Mouse (Mus musculus) embryonic facial prominence, embryonic 13.5 days (tissue): ENCODE results near the gene 1700020L24Rik. TPM values are rescaled to one million over a fixed set of nuclear protein-coding genes. Genes with fewer than 3 reads are reported as not detected.
A peak's percentile ranks its signal among the peaks of the same experiment; 100 is the strongest.

Experiments used
- ATAC-seq: fragments of 200-750 bp; cut with Nextera tagmentation; 2 replicates; pipeline ENCODE4 v1.8.0; 2017; ENCODE audit warnings: low read depth; ENCODE audit not compliant: insufficient number of reproducible peaks, insufficient read depth, low FRiP score, low TSS enrichment
- H3K27ac ChIP-seq: fragments of 300-500 bp; sonication (generic); 2 replicates; pipeline ENCODE4 v1.5.1; 2015; ENCODE audit warnings: moderate library complexity, mild to moderate bottlenecking, inconsistent platforms
- H3K27me3 ChIP-seq: fragments of 300-500 bp; sonication (generic); 2 replicates; pipeline ENCODE4 v1.6.1; 2015; ENCODE audit warnings: mild to moderate bottlenecking, inconsistent platforms
- H3K36me3 ChIP-seq: fragments of 300-500 bp; sonication (generic); 2 replicates; pipeline ENCODE4 v1.6.1; 2015; ENCODE audit warnings: mild to moderate bottlenecking, inconsistent platforms
- H3K4me1 ChIP-seq: fragments of 300-500 bp; sonication (generic); 2 replicates; pipeline ENCODE4 v1.6.1; 2015; ENCODE audit warnings: inconsistent platforms
- H3K4me2 ChIP-seq: fragments of 300-500 bp; sonication (generic); 2 replicates; pipeline ENCODE4 v1.6.1; 2015; ENCODE audit warnings: moderate library complexity, mild to moderate bottlenecking, inconsistent platforms
- H3K4me3 ChIP-seq: fragments of 300-500 bp; sonication (generic); 2 replicates; pipeline ENCODE4 v1.5.1; 2015; ENCODE audit warnings: mild to moderate bottlenecking, inconsistent platforms
- H3K9ac ChIP-seq: fragments of 300-500 bp; sonication (generic); 2 replicates; pipeline ENCODE4 v1.6.1; 2015; ENCODE audit warnings: mild to moderate bottlenecking, inconsistent platforms
- H3K9me3 ChIP-seq: fragments of 300-500 bp; sonication (generic); 2 replicates; pipeline ENCODE4 v1.6.1; 2016; ENCODE audit warnings: inconsistent platforms
- WGBS: fragments of 180-500 bp; shearing (Covaris S2); methylation state at CpG from one replicate; pipeline ENCODE4 v1.1.7; 2015; ENCODE audit warnings: mixed read lengths; 5-methylcytosine and 5-hydroxymethylcytosine counted together
- polyA plus RNA-seq: library from polyadenylated mRNA; unstranded; fragments of >200 nt; fragmentation: Nextera tagmentation; extraction: Ambion mirVana; gene quantifications from 2 replicates; pipeline ENCODE4 v1.2.1, GENCODE M21; 2015

Gene 1700020L24Rik
- polyA plus RNA-seq, result 0.32 and 0.76 TPM in 2 replicates

GRCm38 (mm10) chr11:83437377-83437776 is at the start of gene 1700020L24Rik:
1700020L24Rik (plus strand) TSS chr11:83437677.
- no peak for ATAC-seq
- H3K4me2 ChIP-seq, result no peak within 1 kb of the TSS
- peaks cover 26% of the 10 kb centered on the region for H3K27me3 ChIP-seq
- H3K27ac ChIP-seq, result no peak within 1 kb of the TSS
- H3K4me1 ChIP-seq, result no peaks in the 10 kb centered on the region
- WGBS, result 87% methylated on average over 1 of the region's 1 CpGs
- H3K36me3 ChIP-seq, result no peaks in the 10 kb centered on the region
- no peak within 1 kb of the TSS for H3K9ac ChIP-seq
- no peak within 1 kb of the TSS for H3K4me3 ChIP-seq
- no peaks in the 10 kb centered on the region for H3K9me3 ChIP-seq

GRCm38 (mm10) chr11:83393062-83393461 is 44.4 kb upstream of the 1700020L24Rik start:
- H3K9ac ChIP-seq, result no peak overlapping the region
- no peak overlapping the region for H3K27ac ChIP-seq
- WGBS, result 89% methylated on average over 4 of the region's 4 CpGs
- no peaks in the 10 kb centered on the region for H3K4me1 ChIP-seq
- H3K27me3 ChIP-seq, result no peaks in the 10 kb centered on the region
- H3K4me2 ChIP-seq, result no peak overlapping the region
- H3K9me3 ChIP-seq, result no peaks in the 10 kb centered on the region
- H3K36me3 ChIP-seq, result peaks cover 55% of the 10 kb centered on the region
- no peak for ATAC-seq
- no peak overlapping the region for H3K4me3 ChIP-seq

GRCm38 (mm10) chr11:83394802-83395439 is 42.6 kb upstream of the 1700020L24Rik start:
- Histone ChIP-seq H3K4me2 (no peak overlapping the region), H3K27ac (no peak overlapping the region), H3K27me3 (no peaks in the 10 kb centered on the region), H3K9ac (no peak overlapping the region), H3K36me3 (peaks cover 64% of the 10 kb centered on the region), H3K4me3 (no peak overlapping the region), H3K9me3 (no peaks in the 10 kb centered on the region), H3K4me1 (no peaks in the 10 kb centered on the region)
- ATAC-seq, result no peak
- WGBS, result 44% methylated on average over 6 of the region's 6 CpGs

GRCm38 (mm10) chr11:83397626-83398025 is 39.9 kb upstream of the 1700020L24Rik start:
- no peak for ATAC-seq
- H3K36me3 ChIP-seq, result peaks cover 50% of the 10 kb centered on the region
- no peak overlapping the region for H3K27ac ChIP-seq
- H3K9ac ChIP-seq, result no peak overlapping the region
- H3K9me3 ChIP-seq, result no peaks in the 10 kb centered on the region
- H3K27me3 ChIP-seq, result no peaks in the 10 kb centered on the region
- no peaks in the 10 kb centered on the region for H3K4me1 ChIP-seq
- 89% methylated on average over 7 of the region's 7 CpGs for WGBS
- no peak overlapping the region for H3K4me3 ChIP-seq
- H3K4me2 ChIP-seq, result no peak overlapping the region

GRCm38 (mm10) chr11:83398724-83399123 is 38.8 kb upstream of the 1700020L24Rik start:
- Histone ChIP-seq H3K4me3 (no peak overlapping the region), H3K9me3 (no peaks in the 10 kb centered on the region), H3K4me2 (no peak overlapping the region), H3K9ac (no peak overlapping the region), H3K36me3 (peaks cover 53% of the 10 kb centered on the region), H3K27me3 (no peaks in the 10 kb centered on the region), H3K4me1 (no peaks in the 10 kb centered on the region), H3K27ac (no peak overlapping the region)
- 80% methylated on average over 5 of the region's 5 CpGs for WGBS
- no peak for ATAC-seq

GRCm38 (mm10) chr11:83403787-83404186 is 33.7 kb upstream of the 1700020L24Rik start:
- no peaks in the 10 kb centered on the region for H3K4me1 ChIP-seq
- no peak overlapping the region for H3K9ac ChIP-seq
- no peak overlapping the region for H3K4me2 ChIP-seq
- H3K4me3 ChIP-seq, result no peak overlapping the region
- 87% methylated on average over 7 of the region's 7 CpGs for WGBS
- no peak for ATAC-seq
- no peaks in the 10 kb centered on the region for H3K9me3 ChIP-seq
- H3K27ac ChIP-seq, result no peak overlapping the region
- peaks cover 31% of the 10 kb centered on the region for H3K36me3 ChIP-seq
- peaks cover 3% of the 10 kb centered on the region; the same call in 1 of the 2 replicates for H3K27me3 ChIP-seq

- Histone ChIP-seq H3K9me3 (no peaks in the 10 kb centered on the region), H3K27me3 (peaks cover 16% of the 10 kb centered on the region), H3K36me3 (peaks cover 21% of the 10 kb centered on the region), H3K27ac (no peak overlapping the region), H3K4me3 (no peak overlapping the region), H3K4me2 (no peak overlapping the region), H3K4me1 (peaks cover 8% of the 10 kb centered on the region; the same call in 1 of the 2 replicates), H3K9ac (no peak overlapping the region)
- WGBS, result 57% methylated on average over 3 of the region's 3 CpGs
- ATAC-seq, result no peak
Measured at GRCm38 (mm10) chr11:83406391-83406790, 31.1 kb upstream of the 1700020L24Rik start.

- no peak overlapping the region for H3K4me2 ChIP-seq
- peaks cover 20% of the 10 kb centered on the region for H3K27me3 ChIP-seq
- peaks cover 8% of the 10 kb centered on the region; the same call in 1 of the 2 replicates for H3K4me1 ChIP-seq
- WGBS, result 31% methylated on average over 8 of the region's 8 CpGs
- no peak overlapping the region for H3K27ac ChIP-seq
- H3K9ac ChIP-seq, result no peak overlapping the region
- no peak for ATAC-seq
- H3K4me3 ChIP-seq, result no peak overlapping the region
- no peaks in the 10 kb centered on the region for H3K9me3 ChIP-seq
- H3K36me3 ChIP-seq, result peaks cover 9% of the 10 kb centered on the region
Measured at GRCm38 (mm10) chr11:83408242-83408641, 29.2 kb upstream of the 1700020L24Rik start.

- ATAC-seq, result peak; percentile 45; the same call in 1 of the 2 replicates
- no peak within 1 kb of the TSS for H3K27ac ChIP-seq
Measured at GRCm38 (mm10) chr11:83409087-83409754, 28.3 kb upstream of the 1700020L24Rik start, which contains the start of gene Rasl10b. Rasl10b (plus strand) TSS chr11:83409137.

GRCm38 (mm10) chr11:83409792-83410291 is 27.6 kb upstream of the 1700020L24Rik start:
- H3K36me3 ChIP-seq, result no peaks in the 10 kb centered on the region
- 0% methylated on average over 21 of the region's 40 CpGs for WGBS
- peak overlapping the region; percentile 84 for H3K9ac ChIP-seq
- H3K4me1 ChIP-seq, result peaks cover 8% of the 10 kb centered on the region; the same call in 1 of the 2 replicates
- H3K4me2 ChIP-seq, result peak overlapping the region; percentile 93
- H3K4me3 ChIP-seq, result peak overlapping the region; percentile 83
- ATAC-seq, result peak; percentile 35; the same call in 1 of the 2 replicates
- H3K9me3 ChIP-seq, result no peaks in the 10 kb centered on the region
- no peak overlapping the region for H3K27ac ChIP-seq
- peaks cover 20% of the 10 kb centered on the region for H3K27me3 ChIP-seq

More at GRCm38 (mm10) chr11:83409087-83409754, 28.3 kb upstream of the 1700020L24Rik start, which contains the start of gene Rasl10b:
- Histone ChIP-seq H3K4me2 (peak within 1 kb of the TSS; percentile 93), H3K9me3 (no peaks in the 10 kb centered on the region), H3K36me3 (no peaks in the 10 kb centered on the region), H3K27me3 (peaks cover 20% of the 10 kb centered on the region), H3K4me1 (peaks cover 8% of the 10 kb centered on the region; the same call in 1 of the 2 replicates), H3K4me3 (peak within 1 kb of the TSS; percentile 83), H3K9ac (peak within 1 kb of the TSS; percentile 84)
- WGBS, result 2% methylated on average over 33 of the region's 44 CpGs

- peak overlapping the region; percentile 84; the same call in 1 of the 2 replicates for H3K9ac ChIP-seq
Measured at GRCm38 (mm10) chr11:83410510-83410909, 27.0 kb upstream of the 1700020L24Rik start.

More at GRCm38 (mm10) chr11:83410510-83410909, 27.0 kb upstream of the 1700020L24Rik start:
- H3K4me2 ChIP-seq, result peak overlapping the region; percentile 93
- WGBS, result 38% methylated on average over 6 of the region's 6 CpGs
- no peak overlapping the region for H3K27ac ChIP-seq
- H3K27me3 ChIP-seq, result peaks cover 20% of the 10 kb centered on the region
- H3K4me3 ChIP-seq, result peak overlapping the region; percentile 83
- H3K4me1 ChIP-seq, result peaks cover 8% of the 10 kb centered on the region; the same call in 1 of the 2 replicates
- H3K36me3 ChIP-seq, result no peaks in the 10 kb centered on the region
- no peaks in the 10 kb centered on the region for H3K9me3 ChIP-seq
- no peak for ATAC-seq
